Mouse (Mus musculus): ENCODE results near the gene Ltc4s. TPM values are rescaled to one million over a fixed set of nuclear protein-coding genes. Genes with fewer than 3 reads are reported as not detected.

Gene Ltc4s
- total and polyA plus RNA-seq, 3 experiments: 0.47 to 2.0 (median 1.4) TPM

DNA sequence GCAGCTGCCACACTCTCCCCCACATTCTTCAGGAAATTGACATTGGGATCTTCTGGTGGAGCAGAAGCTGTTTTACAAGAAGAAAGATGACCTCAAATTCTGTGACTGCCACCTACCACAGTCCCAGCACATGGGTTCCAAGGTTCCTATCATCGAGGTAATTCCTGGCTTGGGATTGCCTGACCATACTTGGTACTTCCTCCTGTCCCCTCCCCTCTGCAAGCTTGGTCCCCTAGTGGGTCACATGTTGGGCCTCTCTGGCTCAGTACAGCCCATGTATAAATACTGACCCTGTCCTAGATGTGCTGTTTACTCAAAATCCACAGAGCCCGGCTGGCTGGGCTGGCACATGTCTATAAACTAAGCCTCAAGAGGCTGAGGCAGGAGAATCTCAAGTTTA, 32.4 kb downstream of the Ltc4s start:
- no peak for DNase-seq (ENCODE audit: extremely low read depth)
- in situ Hi-C loops (cut with MboI; ENCODE audit: low pct_ligation_motif_present, low pct_unique_long_range_greater_than_20kb, low sequenced_read_pairs): no loop called here
- Histone ChIP-seq H3K9ac (ENCODE audit: insufficient read depth, low read depth) (no peak overlapping the region), H3K4me3 (replicated peaks in 1 of 3; ENCODE audit: low read depth in 2 of 3, low read length in 2 of 3, poor library complexity in 1 of 3) (no peak overlapping the region), H3K4me2 (ENCODE audit: insufficient read depth, low read depth, poor library complexity, severe bottlenecking) (peak overlapping the region; percentile 9; the same call in 1 of the 2 replicates), H3K4me1 (ENCODE audit: control insufficient read depth in 1 of 2, insufficient read depth in 2 of 2) (peaks cover 16 to 41% of the 10 kb centered on the region in 2 experiments), H3K9me3 (replicated peaks; ENCODE audit: low read length) (no peaks in the 10 kb centered on the region), H3K27ac (ENCODE audit: insufficient read depth, low read depth) (no peak overlapping the region), H3K27me3 (replicated peaks) (no peaks in the 10 kb centered on the region), H3K36me3 (replicated peaks in 1 of 2; ENCODE audit: control insufficient read depth in 1 of 2, insufficient read depth in 1 of 2, low read length in 1 of 2) (peaks cover 74 to 78% of the 10 kb centered on the region in 2 experiments), H3K79me2 (replicated peaks; ENCODE audit: control insufficient read depth, extremely low read depth, insufficient read depth, poor library complexity, severe bottlenecking) (peaks cover 66% of the 10 kb centered on the region)
- TF ChIP-seq TCF12 (IDR thresholded peaks at IDR 0.05; ENCODE audit: low read depth, low read length) (no peak), PAX5 (IDR thresholded peaks at IDR 0.05; ENCODE audit: low read length) (no peak), ZNF384 (IDR thresholded peaks at IDR 0.05; ENCODE audit: low read depth, low read length) (no peak), MXI1 (IDR thresholded peaks at IDR 0.05; ENCODE audit: low read depth, low read length) (no peak), MEF2A (IDR thresholded peaks at IDR 0.05; ENCODE audit: borderline replicate concordance, low read depth, low read length) (no peak), UBTF (IDR thresholded peaks at IDR 0.05; ENCODE audit: low read depth, low read length) (no peak), POLR2AphosphoS2 (IDR thresholded peaks at IDR 0.05; ENCODE audit: low read depth, low read length) (no peak), NELFE (IDR thresholded peaks at IDR 0.05; ENCODE audit: low read depth, low read length) (no peak), BHLHE40 (IDR thresholded peaks at IDR 0.05; ENCODE audit: low read depth, low read length) (no peak), KAT2A (IDR thresholded peaks at IDR 0.05; ENCODE audit: insufficient replicate concordance, low read length) (no peak), IRF4 (IDR thresholded peaks at IDR 0.05; ENCODE audit: low read depth, low read length) (no peak), GABPA (IDR thresholded peaks at IDR 0.05; ENCODE audit: insufficient replicate concordance, low read depth, low read length) (no peak), E2F4 (IDR thresholded peaks at IDR 0.05; ENCODE audit: insufficient replicate concordance, low read depth, low read length) (no peak), MAZ (IDR thresholded peaks at IDR 0.05; ENCODE audit: low read depth, low read length) (no peak), RCOR1 (conservative IDR thresholded peaks at IDR 0.05; ENCODE audit: low read depth, low read length) (no peak), CHD2 (IDR thresholded peaks at IDR 0.05; ENCODE audit: low read length) (no peak), USF2 (conservative IDR thresholded peaks at IDR 0.05; ENCODE audit: low read depth, low read length) (no peak), ELF1 (IDR thresholded peaks at IDR 0.05; ENCODE audit: low read depth, low read length) (no peak), ETS1 (conservative IDR thresholded peaks at IDR 0.05; ENCODE audit: low read depth, low read length) (no peak), MYC (IDR thresholded peaks at IDR 0.05; ENCODE audit: low read depth, low read length) (no peak)
- dilution Hi-C loops (cut with MboI; ENCODE audit: extremely low pct_ligation_motif_present, extremely low pct_unique_long_range_greater_than_20kb, low sequenced_read_pairs): no loop called here

GRCm38 (mm10) chr11:50205434-50205833, 33.0 kb downstream of the Ltc4s start:
- no peaks in the 10 kb centered on the region for H3K27me3 ChIP-seq (replicated peaks)
- no peaks in the 10 kb centered on the region for H3K9me3 ChIP-seq (replicated peaks; ENCODE audit: low read length)
- H3K9ac ChIP-seq (ENCODE audit: insufficient read depth, low read depth): no peak overlapping the region
- dilution Hi-C loops (cut with MboI; ENCODE audit: extremely low pct_ligation_motif_present, extremely low pct_unique_long_range_greater_than_20kb, low sequenced_read_pairs) (no loop called here), in situ Hi-C loops (cut with MboI; ENCODE audit: low pct_ligation_motif_present, low pct_unique_long_range_greater_than_20kb, low sequenced_read_pairs) (no loop called here)
- peaks cover 16 to 41% of the 10 kb centered on the region in 2 experiments for H3K4me1 ChIP-seq (ENCODE audit: control insufficient read depth in 1 of 2, insufficient read depth in 2 of 2)
- H3K27ac ChIP-seq (ENCODE audit: insufficient read depth, low read depth): no peak overlapping the region
- no peak for DNase-seq (ENCODE audit: extremely low read depth)
- no peak for TF ChIP-seq GABPA (IDR thresholded peaks at IDR 0.05; ENCODE audit: insufficient replicate concordance, low read depth, low read length)
- no peak for TF ChIP-seq MXI1 (IDR thresholded peaks at IDR 0.05; ENCODE audit: low read depth, low read length)
- no peak for TF ChIP-seq SIN3A (IDR thresholded peaks at IDR 0.05; ENCODE audit: low read length)
- no peak for TF ChIP-seq BHLHE40 (IDR thresholded peaks at IDR 0.05; ENCODE audit: low read depth, low read length)
- TF ChIP-seq POLR2A (IDR thresholded peaks at IDR 0.05; ENCODE audit: low read depth, low read length): 0 out of 2 replicates have a peak, but pooled peaks have one; percentile 14
- no peak for TF ChIP-seq KAT2A (IDR thresholded peaks at IDR 0.05; ENCODE audit: insufficient replicate concordance, low read length)
- TF ChIP-seq ZMIZ1 (IDR thresholded peaks at IDR 0.05; ENCODE audit: low read depth, low read length): no peak
- TF ChIP-seq TCF12 (IDR thresholded peaks at IDR 0.05; ENCODE audit: low read depth, low read length): no peak
- no peak overlapping the region for H3K4me3 ChIP-seq (replicated peaks in 1 of 3; ENCODE audit: low read depth in 2 of 3, low read length in 2 of 3, poor library complexity in 1 of 3)
- H3K4me2 ChIP-seq (ENCODE audit: insufficient read depth, low read depth, poor library complexity, severe bottlenecking): no peak overlapping the region
- H3K36me3 ChIP-seq (replicated peaks in 1 of 2; ENCODE audit: control insufficient read depth in 1 of 2, insufficient read depth in 1 of 2, low read length in 1 of 2): peaks cover 80 to 84% of the 10 kb centered on the region in 2 experiments
- H3K79me2 ChIP-seq (replicated peaks; ENCODE audit: control insufficient read depth, extremely low read depth, insufficient read depth, poor library complexity, severe bottlenecking): peaks cover 65% of the 10 kb centered on the region
